Mouse (Mus musculus) right cerebral cortex, postnatal 4 days (tissue): ENCODE data around the gene Vmn1r4.

Source experiments
- DNase-seq: peaks from one replicate; pipeline ENCODE4 v3.0.0-alpha.2; 2022

Vmn1r4 gene

DNA sequence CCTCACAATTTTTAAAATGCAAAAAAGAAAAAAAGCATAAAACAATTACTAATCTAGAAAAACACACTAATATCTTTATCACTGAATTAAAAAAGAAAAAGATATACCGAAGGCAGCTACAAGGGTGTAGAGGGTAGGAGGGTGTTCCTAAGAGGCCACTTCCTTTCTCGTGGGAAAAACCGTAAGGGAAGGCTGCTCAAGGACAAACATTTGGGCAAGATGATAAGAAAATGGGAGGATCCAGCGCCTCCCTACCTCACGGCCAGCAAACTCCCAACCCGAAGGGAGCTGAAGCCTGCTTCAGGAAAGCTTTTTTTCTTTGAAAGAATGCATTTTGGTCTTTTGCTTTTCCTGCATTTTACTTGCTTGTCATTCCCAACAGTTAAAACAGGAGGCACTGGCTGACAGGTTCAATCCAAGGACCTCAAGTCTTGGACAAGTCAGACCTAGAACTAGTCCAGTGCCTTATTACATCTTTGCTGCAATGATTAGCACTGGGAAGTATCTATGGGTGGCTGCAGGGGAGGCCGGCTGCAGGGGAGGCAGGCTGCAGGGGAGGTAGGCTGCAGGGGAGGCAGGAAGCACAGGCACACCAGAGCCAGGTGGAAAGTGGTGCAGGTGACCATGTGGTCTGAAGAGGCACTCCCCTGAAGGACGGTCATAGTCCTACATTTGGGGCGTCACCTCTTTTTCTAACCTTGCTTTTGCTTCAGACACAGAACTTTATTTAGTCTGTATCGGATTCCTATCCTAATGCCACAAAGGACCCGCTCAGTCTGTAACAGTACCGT is 6.0 kb upstream of the Vmn1r4 start:
- DNase-seq = no peak

DNA sequence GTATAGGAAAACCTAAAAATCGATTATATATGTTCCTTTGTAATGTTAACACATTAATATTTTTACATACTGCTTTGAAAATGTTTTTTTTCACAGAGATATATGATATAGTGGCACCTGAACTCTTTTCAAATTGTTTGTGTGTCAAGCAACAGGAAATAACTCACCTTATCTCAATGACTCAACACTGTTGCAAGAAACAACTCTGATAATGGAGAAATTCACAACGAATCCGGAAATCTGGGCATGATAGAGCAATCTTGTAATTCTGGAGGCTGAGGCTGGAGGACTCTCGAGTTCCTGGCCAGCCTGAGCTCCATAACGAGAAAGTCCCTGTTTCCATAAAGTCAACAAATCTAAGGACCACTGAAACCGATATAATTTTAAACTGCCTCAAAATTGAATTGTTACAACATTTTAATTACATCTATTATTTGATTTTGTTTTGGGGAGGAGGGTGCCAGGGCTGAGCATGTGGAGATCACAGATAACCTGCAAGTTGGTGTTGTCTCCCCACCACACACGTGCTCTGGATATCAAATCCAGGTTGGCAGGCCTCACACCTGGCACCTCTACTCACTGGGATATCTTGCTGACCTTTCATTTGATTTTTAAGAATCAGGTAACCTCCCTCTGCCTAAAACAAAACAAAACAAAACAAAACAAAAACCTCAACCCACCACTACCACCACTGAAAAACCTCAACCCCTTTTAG is 4.3 kb upstream of the Vmn1r4 start:
- no peak for DNase-seq

DNA sequence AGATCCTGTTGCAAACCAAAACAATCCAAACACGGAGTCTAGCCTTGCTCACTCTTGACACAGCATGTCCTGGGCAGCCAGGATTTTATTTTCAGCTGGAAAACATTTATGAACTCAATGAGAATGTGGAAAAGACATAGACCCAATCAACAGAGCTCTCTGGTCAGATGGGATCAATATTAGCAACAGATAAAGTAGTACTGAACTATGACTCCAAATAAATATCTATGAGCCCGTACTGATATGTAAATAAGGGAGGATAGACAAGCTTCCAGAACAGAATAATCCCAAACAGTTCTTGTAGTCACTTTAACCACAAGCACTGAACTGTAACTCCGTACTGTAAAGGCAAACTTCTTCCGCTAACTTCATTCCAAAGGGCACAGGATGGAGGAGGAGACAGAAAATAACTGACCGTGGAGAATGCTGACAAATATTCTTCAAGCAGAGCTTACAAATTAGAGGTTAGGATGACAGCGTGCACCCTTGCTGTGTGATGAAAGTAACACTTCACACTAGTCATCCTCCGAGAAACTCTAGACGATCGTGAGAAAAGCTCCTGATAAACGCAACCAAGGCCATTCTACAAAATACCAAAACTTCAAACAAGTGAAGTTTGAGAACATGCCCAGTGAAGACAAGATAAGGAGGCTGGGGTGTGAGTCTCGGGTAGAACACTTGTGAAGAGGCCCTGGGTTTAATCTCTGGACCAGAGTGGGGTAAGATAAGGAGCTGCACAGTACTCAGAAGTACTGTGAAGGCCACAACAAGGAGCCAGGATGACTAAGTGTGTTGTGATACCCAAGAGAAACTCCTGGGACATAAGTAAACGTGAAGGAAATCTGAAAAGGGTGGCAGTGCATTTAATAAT is 3.4 kb upstream of the Vmn1r4 start:
- DNase-seq = no peak

DNA sequence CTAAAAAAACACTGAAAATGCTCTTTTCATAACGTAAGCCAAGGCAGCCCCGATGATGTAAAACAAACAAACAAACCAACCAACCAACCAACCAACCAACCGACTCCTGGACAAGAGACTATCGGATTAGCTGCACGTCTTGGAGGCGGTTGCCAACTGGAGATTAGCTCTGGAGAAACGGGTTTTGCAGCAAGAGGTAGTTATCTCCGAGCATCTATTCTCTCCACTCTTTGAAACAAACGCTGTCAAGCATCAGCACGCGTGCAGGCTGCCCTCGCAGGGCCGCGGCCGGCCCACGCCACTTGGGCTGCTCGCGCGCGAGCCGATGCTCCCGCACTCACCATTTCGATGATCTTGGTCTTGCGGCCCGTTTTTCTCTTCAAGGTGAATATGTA is 487 bp upstream of the Vmn1r4 start:
- DNase-seq = no peak

DNA sequence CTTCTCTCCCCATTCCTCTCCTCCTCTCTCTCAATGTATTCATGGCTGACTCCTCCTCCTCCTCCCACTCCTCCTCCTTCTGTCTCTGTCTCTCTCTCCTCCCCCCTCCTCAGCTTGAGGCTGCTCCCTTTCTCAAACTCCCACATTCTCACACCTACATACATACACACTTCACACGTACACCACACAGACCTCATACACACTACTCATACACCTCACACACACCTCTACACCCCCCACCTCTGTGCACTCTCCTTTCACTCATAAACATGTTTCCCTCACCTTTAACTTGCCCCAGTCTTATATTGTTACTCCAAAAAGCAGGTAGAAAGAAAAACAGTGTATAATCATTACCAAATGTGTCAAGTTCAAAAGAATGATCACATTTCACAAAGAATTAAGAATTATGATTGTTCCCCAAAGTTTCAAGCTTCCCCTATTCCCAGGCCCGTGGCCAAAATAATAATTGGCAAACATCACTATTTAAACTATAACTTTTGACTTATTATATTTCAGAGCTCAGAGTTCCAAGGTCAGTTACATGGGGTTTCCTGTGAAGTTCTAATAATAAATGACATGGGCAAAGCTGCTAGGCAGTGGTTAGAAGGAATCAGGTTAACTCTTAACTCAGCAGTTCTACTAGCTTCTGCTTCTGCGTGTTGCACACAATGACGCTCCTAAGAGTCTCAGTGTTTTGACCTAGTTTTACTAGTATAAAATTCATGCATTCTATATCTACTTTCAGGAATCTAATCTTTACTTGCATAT is 8.0 kb downstream of the Vmn1r4 start:
- DNase-seq = no peak

DNA sequence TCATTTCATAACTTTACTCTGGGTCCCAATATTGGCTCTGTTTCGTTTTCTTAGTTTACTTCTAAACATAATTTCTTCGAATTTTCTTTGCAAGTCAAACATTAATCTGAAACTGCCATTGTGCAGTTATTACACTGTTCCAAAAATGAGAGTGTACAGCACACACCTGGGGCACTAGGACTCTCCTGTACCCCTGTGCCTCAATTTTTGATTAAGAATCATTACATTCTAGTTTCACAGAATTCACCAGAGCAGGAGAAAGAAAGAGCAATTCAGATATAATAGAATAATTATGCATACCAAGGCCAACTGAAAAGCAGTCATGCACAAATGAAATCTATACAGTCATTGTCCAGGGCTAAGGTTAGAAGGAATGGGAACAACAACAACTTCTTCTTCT is 8.6 kb downstream of the Vmn1r4 start:
- no peak for DNase-seq

DNA sequence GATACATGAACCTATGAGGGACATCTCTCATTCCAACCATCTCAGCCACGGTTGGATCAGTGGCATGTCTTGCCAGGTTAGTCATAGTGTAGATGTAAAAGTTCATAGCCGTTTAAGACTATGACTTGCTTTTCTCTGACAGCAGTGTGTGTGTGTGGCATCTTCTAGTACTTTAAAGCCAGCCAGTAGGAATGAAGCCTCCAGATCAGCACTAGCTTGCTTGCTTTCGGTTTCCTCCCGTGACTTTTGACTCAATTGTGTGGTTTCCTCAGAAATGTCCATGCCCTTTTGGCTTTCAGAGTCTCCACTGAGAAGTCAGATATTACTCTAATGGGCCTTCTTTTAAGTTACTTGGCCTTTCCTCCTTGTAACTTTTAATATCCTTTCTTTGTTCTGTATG is 10.6 kb downstream of the Vmn1r4 start:
- no peak for DNase-seq

DNA sequence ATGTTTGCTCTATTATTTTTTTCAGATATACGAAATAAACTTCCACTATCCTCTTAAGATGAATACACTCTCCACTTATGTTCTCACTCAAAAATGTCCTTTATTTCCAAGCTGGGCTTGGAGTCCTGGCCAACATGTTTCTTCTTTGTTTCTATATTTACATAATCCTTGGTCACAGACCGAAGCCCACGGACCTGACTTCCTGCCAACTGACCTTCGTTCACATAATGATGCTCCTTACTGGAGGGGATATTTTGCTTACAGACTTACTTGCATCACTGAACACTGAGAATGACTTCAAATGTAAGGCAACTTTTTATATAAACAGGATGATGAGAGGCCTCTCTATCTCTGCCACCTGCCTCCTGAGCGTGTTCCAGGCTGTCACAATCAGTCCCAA is 32.6 kb downstream of the Vmn1r4 start:
- no peak for DNase-seq

DNA sequence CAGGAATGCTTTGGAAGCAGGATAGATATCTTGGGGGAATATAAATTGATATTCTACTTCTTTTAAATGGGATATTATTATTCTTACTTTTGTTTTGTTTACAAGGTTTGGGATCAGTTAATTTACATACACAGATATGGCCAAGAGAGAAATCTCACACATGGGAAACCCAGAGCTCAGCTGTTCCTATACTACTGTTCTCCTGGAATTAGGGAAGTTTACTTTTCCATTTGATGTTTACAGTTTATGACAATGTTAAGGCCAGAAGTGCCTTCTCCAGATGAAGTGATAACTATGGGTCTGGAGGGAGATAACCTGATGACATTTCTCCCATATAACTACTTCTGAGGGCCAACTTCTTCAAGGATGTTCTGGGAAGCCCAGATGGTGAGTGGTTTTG is 46.2 kb downstream of the Vmn1r4 start, which contains the start of gene Vmn1r5:
Gene Vmn1r5 (plus strand): TSS at position 301 of the 400 bp plus-strand sequence.
- DNase-seq = no peak

DNA sequence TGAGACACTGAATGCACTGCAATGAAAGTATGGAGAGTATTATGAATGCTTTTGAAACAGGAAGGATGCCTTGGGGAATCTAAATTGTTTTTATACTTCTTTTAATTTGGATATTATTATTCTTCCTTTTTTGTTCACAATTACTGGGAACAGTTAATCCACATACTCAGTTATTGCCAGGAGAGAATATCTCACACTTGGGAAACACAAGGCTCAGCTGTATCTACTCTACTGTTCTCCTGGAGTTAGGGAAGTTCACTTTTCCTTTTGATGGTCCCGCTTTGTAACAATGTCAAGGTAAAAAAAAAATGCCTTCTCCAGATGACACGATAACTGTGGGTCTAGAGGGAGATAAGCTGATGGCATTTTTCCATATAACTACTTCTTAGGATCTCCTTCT is 73.1 kb downstream of the Vmn1r4 start, which contains the start of gene Vmn1r6:
Gene Vmn1r6 (plus strand): TSS at position 301 of the 400 bp plus-strand sequence.
- no peak for DNase-seq
